Mouse (Mus musculus): ENCODE measurements around the gene Pheta2. TPM values are rescaled to one million over a fixed set of nuclear protein-coding genes. Genes with fewer than 3 reads are reported as not detected.

Gene Pheta2
- polyA plus RNA-seq, 1 experiment from 2014 or later, result 1.2 TPM

- H3K4me3 ChIP-seq, result peak overlapping the region; percentile 74
- peaks cover 25% of the 10 kb centered on the region for H3K36me3 ChIP-seq (replicated peaks)
- peak overlapping the region; percentile 59 for H3K4me2 ChIP-seq
- peaks cover 24% of the 10 kb centered on the region for H3K4me1 ChIP-seq
- H3K27me3 ChIP-seq (replicated peaks), result peaks cover 6% of the 10 kb centered on the region
- H3K9me3 ChIP-seq, result no peaks in the 10 kb centered on the region
- under 1% methylated on average over 51 of the region's 51 CpGs for WGBS
- peak overlapping the region; percentile 95 for H3K27ac ChIP-seq
- H3K9ac ChIP-seq, result peak overlapping the region; percentile 75
- peak; percentile 99 for ATAC-seq (replicated peaks)
These were observed 7.2 kb downstream of the Pheta2 start for GRCm38 (mm10) chr15:82345820-82346470.

GRCm38 (mm10) chr15:82346580-82347302 is 8.0 kb downstream of the Pheta2 start:
- peak overlapping the region; percentile 59 for H3K4me2 ChIP-seq
- no peaks in the 10 kb centered on the region for H3K9me3 ChIP-seq
- peaks cover 3% of the 10 kb centered on the region; the same call in 1 of the 2 replicates for H3K27me3 ChIP-seq (replicated peaks)
- H3K4me1 ChIP-seq, result peaks cover 24% of the 10 kb centered on the region
- peak; percentile 22; the same call in 1 of the 2 replicates for ATAC-seq (replicated peaks)
- 62% methylated on average over 14 of the region's 14 CpGs for WGBS
- peaks cover 26% of the 10 kb centered on the region for H3K36me3 ChIP-seq (replicated peaks)
- H3K4me3 ChIP-seq, result peak overlapping the region; percentile 74
- H3K27ac ChIP-seq, result peak overlapping the region; percentile 95
- peak overlapping the region; percentile 75 for H3K9ac ChIP-seq

- peak overlapping the region; percentile 75 for H3K9ac ChIP-seq
- H3K36me3 ChIP-seq (replicated peaks), result peaks cover 26% of the 10 kb centered on the region
- H3K27me3 ChIP-seq (replicated peaks), result no peaks in the 10 kb centered on the region
- 86% methylated on average over 4 of the region's 4 CpGs for WGBS
- H3K9me3 ChIP-seq, result no peaks in the 10 kb centered on the region
- ATAC-seq (replicated peaks), result no peak
- no peak overlapping the region for H3K27ac ChIP-seq
- H3K4me3 ChIP-seq, result peak overlapping the region; percentile 74
- H3K4me2 ChIP-seq, result peak overlapping the region; percentile 59
- H3K4me1 ChIP-seq, result peaks cover 29% of the 10 kb centered on the region
These were observed 8.5 kb downstream of the Pheta2 start for GRCm38 (mm10) chr15:82347303-82347676.

GRCm38 (mm10) chr15:82347852-82348251 is 9.1 kb downstream of the Pheta2 start:
- no peak overlapping the region for H3K4me3 ChIP-seq
- no peak for ATAC-seq (replicated peaks)
- WGBS, result 92% methylated on average over 12 of the region's 12 CpGs
- H3K9ac ChIP-seq, result no peak overlapping the region
- peaks cover 26% of the 10 kb centered on the region for H3K36me3 ChIP-seq (replicated peaks)
- H3K9me3 ChIP-seq, result no peaks in the 10 kb centered on the region
- peaks cover 34% of the 10 kb centered on the region for H3K4me1 ChIP-seq
- no peak overlapping the region for H3K4me2 ChIP-seq
- H3K27ac ChIP-seq, result no peak overlapping the region
- no peaks in the 10 kb centered on the region for H3K27me3 ChIP-seq (replicated peaks)

GRCm38 (mm10) chr15:82348258-82348998 is 9.7 kb downstream of the Pheta2 start:
- Histone ChIP-seq H3K27ac (no peak overlapping the region), H3K4me2 (no peak overlapping the region), H3K9ac (no peak overlapping the region), H3K27me3 (replicated peaks) (no peaks in the 10 kb centered on the region), H3K4me3 (no peak overlapping the region), H3K36me3 (replicated peaks) (peaks cover 26% of the 10 kb centered on the region), H3K9me3 (no peaks in the 10 kb centered on the region), H3K4me1 (peaks cover 40% of the 10 kb centered on the region)
- 90% methylated on average over 8 of the region's 8 CpGs for WGBS
- ATAC-seq (replicated peaks), result no peak

GRCm38 (mm10) chr15:82348999-82349341 is 10.2 kb downstream of the Pheta2 start:
- no peaks in the 10 kb centered on the region for H3K9me3 ChIP-seq
- no peak overlapping the region for H3K9ac ChIP-seq
- ATAC-seq (replicated peaks), result no peak
- no peak overlapping the region for H3K4me2 ChIP-seq
- H3K27ac ChIP-seq, result no peak overlapping the region
- no peaks in the 10 kb centered on the region for H3K27me3 ChIP-seq (replicated peaks)
- peaks cover 26% of the 10 kb centered on the region for H3K36me3 ChIP-seq (replicated peaks)
- peaks cover 41% of the 10 kb centered on the region for H3K4me1 ChIP-seq
- WGBS, result 95% methylated on average over 2 of the region's 2 CpGs
- no peak overlapping the region for H3K4me3 ChIP-seq

GRCm38 (mm10) chr15:82350349-82350748 is 11.6 kb downstream of the Pheta2 start:
- H3K4me1 ChIP-seq, result peaks cover 46% of the 10 kb centered on the region
- 96% methylated on average over 4 of the region's 4 CpGs for WGBS
- H3K4me3 ChIP-seq, result no peak overlapping the region
- no peak overlapping the region for H3K27ac ChIP-seq
- no peak for ATAC-seq (replicated peaks)
- H3K9ac ChIP-seq, result no peak overlapping the region
- H3K4me2 ChIP-seq, result no peak overlapping the region
- peaks cover 26% of the 10 kb centered on the region for H3K36me3 ChIP-seq (replicated peaks)
- no peaks in the 10 kb centered on the region for H3K9me3 ChIP-seq
- no peaks in the 10 kb centered on the region for H3K27me3 ChIP-seq (replicated peaks)

- Histone ChIP-seq H3K9ac (no peak overlapping the region), H3K36me3 (replicated peaks) (peaks cover 26% of the 10 kb centered on the region), H3K9me3 (no peaks in the 10 kb centered on the region), H3K4me1 (peaks cover 46% of the 10 kb centered on the region), H3K4me3 (no peak overlapping the region), H3K27ac (no peak overlapping the region), H3K4me2 (no peak overlapping the region), H3K27me3 (replicated peaks) (no peaks in the 10 kb centered on the region)
- no peak for ATAC-seq (replicated peaks)
- 84% methylated on average over 3 of the region's 3 CpGs for WGBS
These were observed 12.7 kb downstream of the Pheta2 start for GRCm38 (mm10) chr15:82351480-82351879.

GRCm38 (mm10) chr15:82353078-82353744 is 14.5 kb downstream of the Pheta2 start:
- peak overlapping the region; percentile 86 for H3K27ac ChIP-seq
- peaks cover 26% of the 10 kb centered on the region for H3K36me3 ChIP-seq (replicated peaks)
- peak overlapping the region; percentile 86 for H3K9ac ChIP-seq
- whole genome bisulfite sequencing, result 30% methylated on average over 14 of the region's 14 CpGs
- peaks cover 29% of the 10 kb centered on the region for H3K4me1 ChIP-seq
- peak overlapping the region; percentile 81 for H3K4me3 ChIP-seq
- H3K9me3 ChIP-seq, result no peaks in the 10 kb centered on the region
- ATAC-seq (replicated peaks), result no peak
- no peaks in the 10 kb centered on the region for H3K27me3 ChIP-seq (replicated peaks)
- H3K4me2 ChIP-seq, result peak overlapping the region; percentile 82

- no peaks in the 10 kb centered on the region for H3K27me3 ChIP-seq (replicated peaks)
- WGBS, result under 1% methylated on average over 23 of the region's 23 CpGs
- peak overlapping the region; percentile 81 for H3K4me3 ChIP-seq
- H3K27ac ChIP-seq, result peak overlapping the region; percentile 86
- H3K4me1 ChIP-seq, result peaks cover 26% of the 10 kb centered on the region
- H3K9ac ChIP-seq, result peak overlapping the region; percentile 86
- H3K9me3 ChIP-seq, result no peaks in the 10 kb centered on the region
- peak overlapping the region; percentile 82 for H3K4me2 ChIP-seq
- peaks cover 21% of the 10 kb centered on the region for H3K36me3 ChIP-seq (replicated peaks)
- ATAC-seq (replicated peaks), result peak; percentile 58
These were observed 15.0 kb downstream of the Pheta2 start for GRCm38 (mm10) chr15:82353745-82354113.

- WGBS, result 1% methylated on average over 57 of the region's 57 CpGs
- Histone ChIP-seq H3K4me3 (peak within 1 kb of the TSS; percentile 81), H3K4me2 (peak within 1 kb of the TSS; percentile 82), H3K36me3 (replicated peaks) (peaks cover 16% of the 10 kb centered on the region), H3K27me3 (replicated peaks) (no peaks in the 10 kb centered on the region), H3K4me1 (peaks cover 26% of the 10 kb centered on the region), H3K9me3 (no peaks in the 10 kb centered on the region), H3K9ac (peak within 1 kb of the TSS; percentile 86), H3K27ac (peak within 1 kb of the TSS; percentile 86)
- ATAC-seq (replicated peaks), result peak; percentile 99
These were observed 15.6 kb downstream of the Pheta2 start, which contains the start of gene Ndufa6 for GRCm38 (mm10) chr15:82354126-82354945. TSS of gene Ndufa6 (minus strand) at chr15:82354322.
